Mouse (Mus musculus): ENCODE measurements around the gene Tmem150b. TPM values are rescaled to one million over a fixed set of nuclear protein-coding genes. Genes with fewer than 3 reads are reported as not detected.

Gene Tmem150b
- polyA plus RNA-seq, 1 experiment from 2014 or later: 0.18 TPM

DNA sequence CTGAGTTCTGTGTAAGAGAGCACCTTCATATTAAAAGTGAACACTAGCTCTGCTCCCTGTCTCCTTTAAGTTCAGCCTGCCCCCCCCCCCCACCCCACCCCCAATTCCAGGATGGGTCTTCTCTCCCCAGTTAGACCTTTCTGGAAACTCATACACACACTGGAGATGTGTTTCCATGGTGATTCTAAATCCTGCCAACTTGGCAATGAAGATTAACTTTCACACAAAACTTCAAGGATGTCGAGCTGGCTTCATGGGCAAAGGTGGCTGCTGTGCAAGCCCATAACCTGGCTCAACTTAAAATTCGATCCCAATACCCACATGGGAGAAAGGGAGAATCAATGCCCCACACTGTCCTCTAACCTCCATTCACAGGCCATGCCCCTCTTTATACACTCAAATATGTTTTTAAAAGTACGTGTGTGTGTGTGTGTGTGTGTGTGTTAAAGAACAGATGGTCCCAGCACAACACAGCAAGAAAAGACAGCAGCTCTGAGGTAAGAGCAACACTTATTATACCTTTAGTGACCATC, 65.1 kb downstream of the Tmem150b start:
- ATAC-seq: no peak
- WGBS: 32% methylated on average over 3 of the region's 3 CpGs
- H3K4me3 ChIP-seq (ENCODE audit: low read length): peak overlapping the region; percentile 83

DNA sequence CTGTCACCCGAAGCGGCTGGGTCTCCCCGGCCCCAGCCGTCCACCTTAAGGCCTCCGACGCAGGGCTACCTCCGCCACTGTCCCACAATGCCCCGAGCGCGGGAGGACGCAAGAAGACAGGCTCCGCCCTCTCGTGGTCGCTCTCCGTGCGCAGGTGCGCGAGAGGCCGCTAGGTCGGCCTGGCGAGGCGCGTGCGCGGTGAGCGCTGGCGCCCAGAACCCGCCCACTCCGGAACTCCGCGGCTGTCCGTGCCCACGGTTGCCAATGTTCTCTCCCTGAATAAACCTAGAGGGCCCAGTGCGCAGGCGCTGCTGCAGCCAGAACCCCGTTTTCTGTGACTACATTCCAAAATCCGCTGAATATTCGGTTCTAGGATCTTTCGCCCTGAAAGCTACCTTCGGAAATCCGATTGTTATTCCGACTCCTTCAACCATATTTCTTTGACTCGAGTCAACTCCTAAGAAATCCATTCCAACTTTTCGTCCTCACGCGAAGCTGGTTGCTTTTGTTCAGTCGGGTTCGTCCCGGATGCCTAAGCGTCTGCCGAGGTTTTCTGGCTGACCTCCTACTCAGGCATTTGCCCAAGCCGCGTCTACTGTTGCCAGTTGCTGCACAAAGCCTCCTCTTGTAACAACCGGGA, 66.0 kb downstream of the Tmem150b start, which contains the start of gene Ppp6r1:
TSS of gene Ppp6r1 (minus strand) at position 108 of the 640 bp plus-strand sequence.
- peaks cover 33% of the 10 kb centered on the region for H3K4me1 ChIP-seq (ENCODE audit: control insufficient read depth, insufficient read depth, low read depth, low read length)
- no peaks in the 10 kb centered on the region for H3K36me3 ChIP-seq (ENCODE audit: control insufficient read depth, insufficient read depth, low read length)
- H3K9me3 ChIP-seq (ENCODE audit: control insufficient read depth, low read length): no peaks in the 10 kb centered on the region
- WGBS: under 1% methylated on average over 54 of the region's 54 CpGs
- H3K27me3 ChIP-seq (replicated peaks; ENCODE audit: control insufficient read depth, insufficient read depth, low read length): no peaks in the 10 kb centered on the region
- H3K9ac ChIP-seq (ENCODE audit: low read depth, low read length): peak within 1 kb of the TSS; percentile 98
- peak within 1 kb of the TSS; percentile 95 for H3K27ac ChIP-seq (ENCODE audit: low read depth, low read length)
- peak within 1 kb of the TSS; percentile 83 for H3K4me3 ChIP-seq (ENCODE audit: low read length)
- peak; percentile 97 for ATAC-seq
- peak within 1 kb of the TSS; percentile 94 for H3K4me2 ChIP-seq (ENCODE audit: low read length)

More for the DNA sequence above, 65.1 kb downstream of the Tmem150b start:
- H3K4me1 ChIP-seq (ENCODE audit: control insufficient read depth, insufficient read depth, low read depth, low read length): peaks cover 33% of the 10 kb centered on the region
- no peaks in the 10 kb centered on the region; the same call in 1 of the 2 replicates for H3K36me3 ChIP-seq (ENCODE audit: control insufficient read depth, insufficient read depth, low read length)
- H3K4me2 ChIP-seq (ENCODE audit: low read length): peak overlapping the region; percentile 94
- H3K9me3 ChIP-seq (ENCODE audit: control insufficient read depth, low read length): no peaks in the 10 kb centered on the region
- H3K27me3 ChIP-seq (replicated peaks; ENCODE audit: control insufficient read depth, insufficient read depth, low read length): no peaks in the 10 kb centered on the region
- peak overlapping the region; percentile 73 for H3K9ac ChIP-seq (ENCODE audit: low read depth, low read length)
- peak overlapping the region; percentile 95 for H3K27ac ChIP-seq (ENCODE audit: low read depth, low read length)

DNA sequence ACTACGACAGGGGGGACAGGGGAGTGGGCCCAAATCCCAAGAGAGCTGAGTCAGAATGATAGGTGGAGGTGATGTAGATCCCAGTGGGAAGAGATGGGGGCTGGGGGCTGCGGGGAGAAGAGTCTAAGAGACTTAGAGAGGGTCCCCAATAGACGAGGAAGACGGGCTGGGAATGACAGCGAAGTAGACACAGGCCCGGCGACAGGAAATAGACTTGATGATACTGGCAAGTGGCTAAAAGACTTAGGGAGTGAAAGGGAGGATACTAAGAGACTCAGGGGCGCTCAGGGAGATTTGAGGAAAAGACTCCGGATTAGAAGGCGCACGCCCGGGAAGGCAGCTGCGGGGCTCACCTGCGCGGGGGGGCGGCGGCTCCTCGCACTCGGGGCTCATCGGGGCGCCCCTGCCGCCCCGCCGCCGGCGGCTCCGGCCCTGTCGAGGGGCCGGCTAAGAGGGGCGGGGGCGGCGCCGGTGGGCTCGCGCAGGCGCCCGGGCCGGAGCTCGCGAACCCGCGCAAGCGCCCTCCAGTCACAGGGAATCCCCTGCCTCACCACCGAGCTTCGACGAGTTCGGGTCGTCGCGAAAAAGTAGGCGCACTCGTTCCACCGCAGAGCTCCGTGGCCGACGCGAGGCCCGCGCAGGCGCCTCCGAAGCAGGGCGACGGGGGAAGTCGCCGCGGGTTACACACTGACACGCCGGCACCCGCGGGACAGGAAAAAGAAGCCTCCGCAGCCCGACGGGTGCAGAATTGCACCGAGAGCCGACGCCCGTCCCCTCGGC, 66.7 kb downstream of the Tmem150b start:
- H3K27ac ChIP-seq (ENCODE audit: low read depth, low read length): peak overlapping the region; percentile 95
- no peaks in the 10 kb centered on the region for H3K36me3 ChIP-seq (ENCODE audit: control insufficient read depth, insufficient read depth, low read length)
- peak overlapping the region; percentile 83 for H3K4me3 ChIP-seq (ENCODE audit: low read length)
- peak; percentile 66 for ATAC-seq
- no peaks in the 10 kb centered on the region for H3K27me3 ChIP-seq (replicated peaks; ENCODE audit: control insufficient read depth, insufficient read depth, low read length)
- under 1% methylated on average over 53 of the region's 78 CpGs for WGBS
- peak overlapping the region; percentile 98 for H3K9ac ChIP-seq (ENCODE audit: low read depth, low read length)
- peak overlapping the region; percentile 94 for H3K4me2 ChIP-seq (ENCODE audit: low read length)
- H3K4me1 ChIP-seq (ENCODE audit: control insufficient read depth, insufficient read depth, low read depth, low read length): peaks cover 33% of the 10 kb centered on the region
- H3K9me3 ChIP-seq (ENCODE audit: control insufficient read depth, low read length): no peaks in the 10 kb centered on the region

DNA sequence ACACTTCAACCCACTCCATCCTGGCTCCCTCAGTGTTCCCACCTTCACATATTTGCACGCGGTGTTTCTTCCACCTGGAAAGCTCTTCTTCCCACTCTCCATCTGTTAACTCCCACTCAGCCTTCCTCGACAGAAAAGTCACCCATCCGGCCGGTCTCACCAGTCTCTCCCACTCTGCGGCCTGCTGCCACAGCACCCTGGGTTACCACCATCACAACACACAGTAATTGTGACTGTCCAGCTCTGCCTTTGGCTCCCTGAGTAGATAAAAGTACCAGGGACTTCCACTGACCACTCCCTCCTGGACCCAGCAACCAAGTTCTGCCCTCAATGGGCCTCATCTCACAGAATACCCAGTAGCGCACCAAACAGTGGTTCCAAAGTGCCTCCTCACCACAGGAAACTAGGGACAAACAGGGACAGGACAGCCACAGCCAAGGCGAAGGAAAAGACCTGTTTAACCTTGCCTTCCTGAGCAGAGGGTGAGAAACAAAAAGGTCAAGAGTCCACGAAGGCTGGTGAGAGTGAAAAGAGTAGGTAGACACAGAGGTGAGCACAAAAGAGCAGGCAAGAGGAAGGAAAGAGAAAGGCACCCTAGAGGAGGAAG, 67.4 kb downstream of the Tmem150b start:
- peak overlapping the region; percentile 98 for H3K9ac ChIP-seq (ENCODE audit: low read depth, low read length)
- peak overlapping the region; percentile 94 for H3K4me2 ChIP-seq (ENCODE audit: low read length)
- H3K4me3 ChIP-seq (ENCODE audit: low read length): peak overlapping the region; percentile 83
- no peaks in the 10 kb centered on the region for H3K36me3 ChIP-seq (ENCODE audit: control insufficient read depth, insufficient read depth, low read length)
- ATAC-seq: no peak
- no peaks in the 10 kb centered on the region for H3K9me3 ChIP-seq (ENCODE audit: control insufficient read depth, low read length)
- H3K27me3 ChIP-seq (replicated peaks; ENCODE audit: control insufficient read depth, insufficient read depth, low read length): no peaks in the 10 kb centered on the region
- peak overlapping the region; percentile 95 for H3K27ac ChIP-seq (ENCODE audit: low read depth, low read length)
- peaks cover 33% of the 10 kb centered on the region for H3K4me1 ChIP-seq (ENCODE audit: control insufficient read depth, insufficient read depth, low read depth, low read length)
- 54% methylated on average over 9 of the region's 9 CpGs for WGBS

Other genes with a start within 250 kb of the Tmem150b start
- 18.3 and 38.5 TPM in 2 replicates for gene Ppp1r12c, start 223.6 kb downstream of the Tmem150b start, polyA plus RNA-seq (2015; fragmentation: Nextera tagmentation; extraction: Ambion mirVana)
- 3.7 and 15.9 TPM in 2 replicates for gene Tnnt1, start 208.9 kb downstream of the Tmem150b start, polyA plus RNA-seq (2015; fragmentation: Nextera tagmentation; extraction: Ambion mirVana)
- gene Tnni3, start 201.0 kb downstream of the Tmem150b start, polyA plus RNA-seq (2015; fragmentation: Nextera tagmentation; extraction: Ambion mirVana): 1.7 and 2.0 TPM in 2 replicates
- 2.8 TPM in 2 replicates for gene Dnaaf3, start 192.8 kb downstream of the Tmem150b start, polyA plus RNA-seq (2015; fragmentation: Nextera tagmentation; extraction: Ambion mirVana)
- 119 and 124 TPM in 2 replicates for gene Syt5, start 177.7 kb downstream of the Tmem150b start, polyA plus RNA-seq (2015; fragmentation: Nextera tagmentation; extraction: Ambion mirVana)
- gene Ptprh, start 121.2 kb downstream of the Tmem150b start, polyA plus RNA-seq (2015; fragmentation: Nextera tagmentation; extraction: Ambion mirVana): 0.91 and 1.1 TPM in 2 replicates
- 1.9 and 2.0 TPM in 2 replicates for gene Tmem86b, start 93.8 kb downstream of the Tmem150b start, polyA plus RNA-seq (2015; fragmentation: Nextera tagmentation; extraction: Ambion mirVana)
- gene Ppp6r1, start 66.2 kb downstream of the Tmem150b start, polyA plus RNA-seq (2015; fragmentation: Nextera tagmentation; extraction: Ambion mirVana): 4.3 and 6.2 TPM in 2 replicates
- gene Hspbp1, start 40.2 kb downstream of the Tmem150b start, polyA plus RNA-seq (2015; fragmentation: Nextera tagmentation; extraction: Ambion mirVana): 175 and 188 TPM in 2 replicates
- 6.8 and 7.1 TPM in 2 replicates for gene Brsk1, start 34.6 kb downstream of the Tmem150b start, polyA plus RNA-seq (2015; fragmentation: Nextera tagmentation; extraction: Ambion mirVana)
- 47.4 and 57.4 TPM in 2 replicates for gene Kmt5c, start 14.9 kb upstream of the Tmem150b start, polyA plus RNA-seq (2015; fragmentation: Nextera tagmentation; extraction: Ambion mirVana)
- 23.1 and 29.7 TPM in 2 replicates for gene Cox6b2, start 27.8 kb upstream of the Tmem150b start, polyA plus RNA-seq (2015; fragmentation: Nextera tagmentation; extraction: Ambion mirVana)
- not detected in 2 replicates for gene Fam71e2, start 46.1 kb upstream of the Tmem150b start, polyA plus RNA-seq (2015; fragmentation: Nextera tagmentation; extraction: Ambion mirVana)
- gene Il11, start 57.6 kb upstream of the Tmem150b start, polyA plus RNA-seq (2015; fragmentation: Nextera tagmentation; extraction: Ambion mirVana): 0.95 and 1.3 TPM in 2 replicates
- gene Tmem190, start 57.7 kb upstream of the Tmem150b start, polyA plus RNA-seq (2015; fragmentation: Nextera tagmentation; extraction: Ambion mirVana): 0.68 TPM in 1 of 2 replicates, not detected in the other
- gene Tmem238, start 64.4 kb upstream of the Tmem150b start, polyA plus RNA-seq (2015; fragmentation: Nextera tagmentation; extraction: Ambion mirVana): 6.8 and 9.2 TPM in 2 replicates
- 206 and 212 TPM in 2 replicates for gene Rpl28, start 67.6 kb upstream of the Tmem150b start, polyA plus RNA-seq (2015; fragmentation: Nextera tagmentation; extraction: Ambion mirVana)
- gene Ube2s, start 87.3 kb upstream of the Tmem150b start, polyA plus RNA-seq (2015; fragmentation: Nextera tagmentation; extraction: Ambion mirVana): 250 and 253 TPM in 2 replicates
- gene Shisa7, start 119.4 kb upstream of the Tmem150b start, polyA plus RNA-seq (2015; fragmentation: Nextera tagmentation; extraction: Ambion mirVana): 9.9 and 10.0 TPM in 2 replicates
- gene Isoc2b, start 145.0 kb upstream of the Tmem150b start, polyA plus RNA-seq (2015; fragmentation: Nextera tagmentation; extraction: Ambion mirVana): 4.2 and 4.6 TPM in 2 replicates
- gene Isoc2a, start 151.9 kb upstream of the Tmem150b start, polyA plus RNA-seq (2015; fragmentation: Nextera tagmentation; extraction: Ambion mirVana): 0.89 and 0.93 TPM in 2 replicates
- gene Gm36210, start 181.3 kb upstream of the Tmem150b start, polyA plus RNA-seq (2015; fragmentation: Nextera tagmentation; extraction: Ambion mirVana): 0.48 and 0.52 TPM in 2 replicates
- gene Zfp628, start 190.0 kb upstream of the Tmem150b start, polyA plus RNA-seq (2015; fragmentation: Nextera tagmentation; extraction: Ambion mirVana): 3.2 and 4.2 TPM in 2 replicates
- gene Nat14, start 196.8 kb upstream of the Tmem150b start, polyA plus RNA-seq (2015; fragmentation: Nextera tagmentation; extraction: Ambion mirVana): 35.2 and 39.3 TPM in 2 replicates
- 1.1 and 2.4 TPM in 2 replicates for gene Ssc5d, start 200.5 kb upstream of the Tmem150b start, polyA plus RNA-seq (2015; fragmentation: Nextera tagmentation; extraction: Ambion mirVana)
- 0.14 TPM in 1 of 2 replicates, not detected in the other for gene Sbk2, start 239.2 kb upstream of the Tmem150b start, polyA plus RNA-seq (2015; fragmentation: Nextera tagmentation; extraction: Ambion mirVana)
- gene Sbk3, start 245.9 kb upstream of the Tmem150b start, polyA plus RNA-seq (2015; fragmentation: Nextera tagmentation; extraction: Ambion mirVana): 0.70 and 0.71 TPM in 2 replicates

Data from hindbrain, embryonic 16.5 days (tissue).